Mouse (Mus musculus): Measurements from ENCODE around the gene Scnn1a.

GRCm38 (mm10) chr6:125365522-125365921 lies 45.1 kb downstream of the Scnn1a start:
- TF ChIP-seq CTCF (IDR thresholded peaks at IDR 0.05; ENCODE audit: low read depth) = no peak
- TF ChIP-seq EP300 (optimal IDR thresholded peaks at IDR 0.05) = no peak
